Mouse (Mus musculus) limb, embryonic 13.5 days (tissue): ENCODE data around the gene Cdc73. TPM values are rescaled to one million over a fixed set of nuclear protein-coding genes. Genes with fewer than 3 reads are reported as not detected.

Experiments
- ATAC-seq: fragments of 200-750 bp; cut with Nextera tagmentation; 2 replicates; pipeline ENCODE4 v1.8.0; 2017; ENCODE audit warnings: low read depth, moderate number of reproducible peaks, moderate TSS enrichment; ENCODE audit not compliant: low FRiP score
- H3K27ac ChIP-seq: fragments of 300-500 bp; sonication (generic); 2 replicates; pipeline ENCODE4 v1.5.1; 2015; ENCODE audit warnings: inconsistent platforms, mild to moderate bottlenecking, moderate library complexity
- H3K27me3 ChIP-seq: fragments of 300-500 bp; sonication (generic); 2 replicates; pipeline ENCODE4 v1.6.1; 2015; ENCODE audit warnings: mild to moderate bottlenecking, inconsistent platforms
- H3K36me3 ChIP-seq: fragments of 300-500 bp; sonication (generic); 2 replicates; pipeline ENCODE4 v1.6.1; 2015; ENCODE audit warnings: inconsistent platforms, mild to moderate bottlenecking, moderate library complexity
- H3K4me1 ChIP-seq: fragments of 300-500 bp; sonication (generic); 2 replicates; pipeline ENCODE4 v1.6.1; 2015; ENCODE audit warnings: inconsistent platforms
- H3K4me2 ChIP-seq: fragments of 300-500 bp; sonication (generic); replicated peaks from 2 replicates; pipeline ENCODE4 v1.6.1; 2015; ENCODE audit warnings: inconsistent platforms, mild to moderate bottlenecking, moderate library complexity
- H3K4me3 ChIP-seq: fragments of 300-500 bp; sonication (generic); 2 replicates; pipeline ENCODE4 v1.5.1; 2015; ENCODE audit warnings: moderate library complexity, mild to moderate bottlenecking, inconsistent platforms
- H3K9ac ChIP-seq: fragments of 300-500 bp; sonication (generic); 2 replicates; pipeline ENCODE4 v1.6.1; 2015; ENCODE audit warnings: mild to moderate bottlenecking, inconsistent platforms
- H3K9me3 ChIP-seq: fragments of 300-500 bp; sonication (generic); 2 replicates; pipeline ENCODE4 v1.6.1; 2016; ENCODE audit warnings: inconsistent platforms
- WGBS: fragments of 180-500 bp; shearing (Covaris S2); methylation state at CpG from one replicate; pipeline ENCODE4 v1.1.7; 2015; 5-methylcytosine and 5-hydroxymethylcytosine counted together
- polyA plus RNA-seq: library from polyadenylated mRNA; unstranded; fragments of >200 nt; fragmentation: Nextera tagmentation; extraction: Ambion mirVana; gene quantifications from 2 replicates; pipeline ENCODE4 v1.2.1, GENCODE M21; 2015

The Cdc73 gene
- polyA plus RNA-seq, 1 experiment from 2014 or later: 27.3 TPM

- ATAC-seq: no peak
- no peak overlapping the region for H3K27ac ChIP-seq
- no peaks in the 10 kb centered on the region for H3K27me3 ChIP-seq
- H3K9ac ChIP-seq: no peak overlapping the region
- 14% methylated on average over 2 of the region's 2 CpGs for WGBS
- no peaks in the 10 kb centered on the region for H3K9me3 ChIP-seq
- H3K4me3 ChIP-seq: no peak overlapping the region
- no peak overlapping the region for H3K4me2 ChIP-seq
- no peaks in the 10 kb centered on the region for H3K4me1 ChIP-seq
- H3K36me3 ChIP-seq: peaks cover 13% of the 10 kb centered on the region
These were observed 82.9 kb downstream of the Cdc73 start for GRCm38 (mm10) chr1:143619760-143620159.

- Histone ChIP-seq H3K9me3 (no peaks in the 10 kb centered on the region), H3K9ac (no peak overlapping the region), H3K4me3 (no peak overlapping the region), H3K36me3 (peaks cover 21% of the 10 kb centered on the region), H3K27ac (no peak overlapping the region), H3K4me2 (no peak overlapping the region), H3K27me3 (no peaks in the 10 kb centered on the region), H3K4me1 (no peaks in the 10 kb centered on the region)
- ATAC-seq: no peak
- WGBS: 90% methylated on average over 2 of the region's 2 CpGs
These were observed 89.8 kb downstream of the Cdc73 start for GRCm38 (mm10) chr1:143612901-143613300.

- no peak for ATAC-seq
- Histone ChIP-seq H3K36me3 (peaks cover 13% of the 10 kb centered on the region), H3K9me3 (no peaks in the 10 kb centered on the region), H3K4me1 (no peaks in the 10 kb centered on the region), H3K27me3 (no peaks in the 10 kb centered on the region), H3K4me3 (no peak overlapping the region), H3K4me2 (no peak overlapping the region), H3K27ac (no peak overlapping the region), H3K9ac (no peak overlapping the region)
- WGBS: 80% methylated on average over 2 of the region's 2 CpGs
These were observed 93.8 kb downstream of the Cdc73 start for GRCm38 (mm10) chr1:143608911-143609310.

- Histone ChIP-seq H3K4me3 (no peak overlapping the region), H3K36me3 (no peaks in the 10 kb centered on the region), H3K9ac (no peak overlapping the region), H3K4me2 (no peak overlapping the region), H3K9me3 (no peaks in the 10 kb centered on the region), H3K27ac (no peak overlapping the region), H3K4me1 (no peaks in the 10 kb centered on the region), H3K27me3 (no peaks in the 10 kb centered on the region)
- ATAC-seq: no peak
- WGBS: 73% methylated on average over 2 of the region's 2 CpGs
These were observed 105.8 kb downstream of the Cdc73 start for GRCm38 (mm10) chr1:143596864-143597263.

- H3K9me3 ChIP-seq: no peaks in the 10 kb centered on the region
- H3K4me2 ChIP-seq: no peak overlapping the region
- 87% methylated on average over 10 of the region's 10 CpGs for WGBS
- no peaks in the 10 kb centered on the region for H3K36me3 ChIP-seq
- H3K4me1 ChIP-seq: no peaks in the 10 kb centered on the region
- H3K9ac ChIP-seq: no peak overlapping the region
- H3K27ac ChIP-seq: no peak overlapping the region
- H3K4me3 ChIP-seq: no peak overlapping the region
- ATAC-seq: no peak
- no peaks in the 10 kb centered on the region for H3K27me3 ChIP-seq
These were observed 125.7 kb downstream of the Cdc73 start for GRCm38 (mm10) chr1:143576824-143577543.

- no peak overlapping the region for H3K4me3 ChIP-seq
- H3K36me3 ChIP-seq: no peaks in the 10 kb centered on the region
- no peak overlapping the region for H3K27ac ChIP-seq
- no peak overlapping the region for H3K9ac ChIP-seq
- no peaks in the 10 kb centered on the region for H3K9me3 ChIP-seq
- WGBS: 69% methylated on average over 1 of the region's 1 CpGs
- ATAC-seq: no peak
- H3K4me2 ChIP-seq: no peak overlapping the region
- no peaks in the 10 kb centered on the region for H3K27me3 ChIP-seq
- no peaks in the 10 kb centered on the region for H3K4me1 ChIP-seq
These were observed 144.5 kb downstream of the Cdc73 start for GRCm38 (mm10) chr1:143558235-143558634.

GRCm38 (mm10) chr1:143555533-143555932 lies 147.2 kb downstream of the Cdc73 start:
- Histone ChIP-seq H3K4me2 (no peak overlapping the region), H3K4me1 (no peaks in the 10 kb centered on the region), H3K27me3 (no peaks in the 10 kb centered on the region), H3K9ac (no peak overlapping the region), H3K4me3 (no peak overlapping the region), H3K9me3 (no peaks in the 10 kb centered on the region), H3K27ac (no peak overlapping the region), H3K36me3 (no peaks in the 10 kb centered on the region)
- no peak for ATAC-seq
- 12% methylated on average over 1 of the region's 1 CpGs for WGBS

- Histone ChIP-seq H3K4me3 (no peak overlapping the region), H3K4me2 (no peak overlapping the region), H3K9ac (no peak overlapping the region), H3K4me1 (no peaks in the 10 kb centered on the region), H3K9me3 (no peaks in the 10 kb centered on the region), H3K27me3 (no peaks in the 10 kb centered on the region), H3K36me3 (no peaks in the 10 kb centered on the region), H3K27ac (no peak overlapping the region)
- 38% methylated on average over 2 of the region's 2 CpGs for WGBS
- no peak for ATAC-seq
These were observed 148.1 kb downstream of the Cdc73 start for GRCm38 (mm10) chr1:143554621-143555020.

Other genes starting within 250 kb of the Cdc73 start
- gene B3galt2, start 62.2 kb downstream of the Cdc73 start, polyA plus RNA-seq: 0.88 and 0.98 TPM in 2 replicates
- 103 and 118 TPM in 2 replicates for gene Glrx2, start 13.4 kb upstream of the Cdc73 start, polyA plus RNA-seq
- 26.1 and 28.6 TPM in 2 replicates for gene Trove2, start 74.2 kb upstream of the Cdc73 start, polyA plus RNA-seq
- 87.8 and 91.3 TPM in 2 replicates for gene Uchl5, start 74.4 kb upstream of the Cdc73 start, polyA plus RNA-seq